Mouse (Mus musculus): ENCODE results near the gene Gipc2. TPM values are rescaled to one million over a fixed set of nuclear protein-coding genes. Genes with fewer than 3 reads are reported as not detected.

Gipc2 gene
- total RNA-seq, 2 experiments from 2014 or later, result 3.6 to 4.0 TPM

- DNase-seq (ENCODE audit: low spot score), result no peak
- intact Hi-C loops (cut with DNase I), result no loop called here
Observed at GRCm38 (mm10) chr3:152128631-152129030, 37.4 kb downstream of the Gipc2 start.

GRCm38 (mm10) chr3:152127144-152127543 is 38.9 kb downstream of the Gipc2 start:
- no peak for DNase-seq (ENCODE audit: low spot score)

GRCm38 (mm10) chr3:152122720-152123119 is 43.3 kb downstream of the Gipc2 start:
- intact Hi-C loops (cut with DNase I), result no loop called here

More at GRCm38 (mm10) chr3:152127144-152127543, 38.9 kb downstream of the Gipc2 start:
- intact Hi-C loops (cut with DNase I), result no loop called here

GRCm38 (mm10) chr3:152122101-152122500 is 43.9 kb downstream of the Gipc2 start:
- DNase-seq (ENCODE audit: low spot score), result peak; percentile 53
- intact Hi-C loops (cut with DNase I), result no loop called here

More at GRCm38 (mm10) chr3:152122720-152123119, 43.3 kb downstream of the Gipc2 start:
- DNase-seq (ENCODE audit: low spot score), result no peak

- DNase-seq (ENCODE audit: low spot score), result no peak
- intact Hi-C loops (cut with DNase I), result no loop called here
Observed at GRCm38 (mm10) chr3:152121169-152122009, 44.6 kb downstream of the Gipc2 start.

- intact Hi-C loops (cut with DNase I), result no loop called here
Observed at GRCm38 (mm10) chr3:152119987-152120386, 46.0 kb downstream of the Gipc2 start.

GRCm38 (mm10) chr3:152117941-152118340 is 48.1 kb downstream of the Gipc2 start:
- DNase-seq (ENCODE audit: low spot score), result no peak
- intact Hi-C loops (cut with DNase I), result no loop called here

More at GRCm38 (mm10) chr3:152119987-152120386, 46.0 kb downstream of the Gipc2 start:
- no peak for DNase-seq (ENCODE audit: low spot score)

GRCm38 (mm10) chr3:152116140-152116539 is 49.9 kb downstream of the Gipc2 start:
- intact Hi-C loops (cut with DNase I), result no loop called here
- DNase-seq (ENCODE audit: low spot score), result no peak

- DNase-seq (ENCODE audit: low spot score), result peak; percentile 70
- intact Hi-C loops (cut with DNase I), result loop anchor here (5.0 kb wide), 2 partner anchors 33 to 78 kb away; no protein-coding TSS in a partner anchor
Observed at GRCm38 (mm10) chr3:152114786-152115185, 51.2 kb downstream of the Gipc2 start.

- intact Hi-C loops (cut with DNase I), result loop anchor here (5.0 kb wide), 2 partner anchors 33 to 78 kb away; no protein-coding TSS in a partner anchor
- no peak for DNase-seq (ENCODE audit: low spot score)
Observed at GRCm38 (mm10) chr3:152114222-152114621, 51.8 kb downstream of the Gipc2 start.

- no peak for DNase-seq (ENCODE audit: low spot score)
- intact Hi-C loops (cut with DNase I), result loop anchor here (5.0 kb wide), 2 partner anchors 34 to 79 kb away; no protein-coding TSS in a partner anchor
Observed at GRCm38 (mm10) chr3:152113496-152113895, 52.5 kb downstream of the Gipc2 start.

GRCm38 (mm10) chr3:152112664-152113063 is 53.4 kb downstream of the Gipc2 start:
- no peak for DNase-seq (ENCODE audit: low spot score)

GRCm38 (mm10) chr3:152111482-152111881 is 54.5 kb downstream of the Gipc2 start:
- DNase-seq (ENCODE audit: low spot score), result no peak
- intact Hi-C loops (cut with DNase I), result loop anchor here (2.0 to 5.0 kb wide), 3 partner anchors 36 to 99 kb away; partner anchors contain the start of genes Dnajb4 and Fubp1

More at GRCm38 (mm10) chr3:152112664-152113063, 53.4 kb downstream of the Gipc2 start:
- intact Hi-C loops (cut with DNase I), result loop anchor here (5.0 kb wide), 2 partner anchors 35 to 80 kb away; no protein-coding TSS in a partner anchor

- intact Hi-C loops (cut with DNase I), result loop anchor here (2.0 to 5.0 kb wide), 3 partner anchors 36 to 100 kb away; partner anchors contain the start of genes Dnajb4 and Fubp1
- DNase-seq (ENCODE audit: low spot score), result peak; percentile 50
Observed at GRCm38 (mm10) chr3:152111081-152111480, 54.9 kb downstream of the Gipc2 start.

- intact Hi-C loops (cut with DNase I), result no loop called here
- DNase-seq (ENCODE audit: low spot score), result no peak
Observed at GRCm38 (mm10) chr3:152109260-152109587, 56.8 kb downstream of the Gipc2 start.

GRCm38 (mm10) chr3:152108560-152109259 is 57.3 kb downstream of the Gipc2 start:
- intact Hi-C loops (cut with DNase I), result no loop called here
- no peak for DNase-seq (ENCODE audit: low spot score)

GRCm38 (mm10) chr3:152108003-152108395 is 58.0 kb downstream of the Gipc2 start:
- no peak for DNase-seq (ENCODE audit: low spot score)
- intact Hi-C loops (cut with DNase I), result no loop called here

- DNase-seq (ENCODE audit: low spot score), result no peak
- intact Hi-C loops (cut with DNase I), result no loop called here
Observed at GRCm38 (mm10) chr3:152107149-152108002, 58.7 kb downstream of the Gipc2 start.

Measured in heart, postnatal 25 days (tissue).